Mouse (Mus musculus) gastrocnemius, adult 18-20 months (tissue): ENCODE measurements around the gene Ctdspl. TPM values are rescaled to one million over a fixed set of nuclear protein-coding genes. Genes with fewer than 3 reads are reported as not detected.
A peak's percentile ranks its signal among the peaks of the same experiment; 100 is the strongest.

Experiments used
- DNase-seq: peaks from one replicate; pipeline ENCODE4 v3.0.0; 2021; ENCODE audit warnings: low spot score
- total RNA-seq, 2 experiments: library from RNA; stranded (reverse); gene quantifications; 2 replicates each; pipeline ENCODE4 v1.2.3; 2021

Ctdspl gene
- total RNA-seq, 2 experiments from 2014 or later: 3.0 to 3.7 TPM

GRCm38 (mm10) chr9:118919672-118920186 lies 6.5 kb upstream of the Ctdspl start:
- no peak for DNase-seq

DNA sequence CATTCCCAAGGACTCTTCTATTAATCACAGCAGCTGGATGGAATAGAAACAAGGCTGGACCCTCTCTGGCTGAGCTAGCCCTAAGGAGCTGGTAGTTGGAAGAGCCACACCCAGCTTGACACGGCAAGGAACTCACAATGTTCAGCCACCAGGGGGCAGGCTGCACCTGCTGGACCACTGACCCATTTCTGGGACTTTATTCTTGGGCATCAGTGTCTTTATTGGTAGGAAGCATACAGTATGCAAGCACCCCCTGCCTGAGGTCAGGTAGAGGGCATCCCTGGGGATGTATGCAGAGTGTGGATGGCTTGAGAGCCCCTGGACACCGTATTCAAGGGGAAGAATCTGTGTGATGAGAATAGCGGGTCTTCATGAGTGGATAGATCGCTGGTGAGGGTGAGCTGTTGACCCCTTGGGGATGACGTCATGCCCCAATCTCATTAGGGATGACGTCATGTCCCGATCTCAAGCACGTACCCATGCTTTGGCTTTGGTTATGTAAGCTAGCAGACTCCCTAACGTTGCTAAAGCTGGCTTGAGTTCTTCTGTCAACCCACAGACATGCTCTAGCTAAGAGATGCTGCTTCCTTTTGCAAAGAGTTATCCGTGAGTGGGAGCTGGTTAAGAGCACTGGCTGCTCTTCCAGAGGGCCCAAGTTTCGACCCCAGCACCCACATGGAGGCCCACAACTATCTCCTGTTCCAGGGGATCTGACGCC lies 5.3 kb upstream of the Ctdspl start:
- peak; percentile 77 for DNase-seq

- DNase-seq: no peak
Observed at GRCm38 (mm10) chr9:118921926-118922325, 4.3 kb upstream of the Ctdspl start.

DNA sequence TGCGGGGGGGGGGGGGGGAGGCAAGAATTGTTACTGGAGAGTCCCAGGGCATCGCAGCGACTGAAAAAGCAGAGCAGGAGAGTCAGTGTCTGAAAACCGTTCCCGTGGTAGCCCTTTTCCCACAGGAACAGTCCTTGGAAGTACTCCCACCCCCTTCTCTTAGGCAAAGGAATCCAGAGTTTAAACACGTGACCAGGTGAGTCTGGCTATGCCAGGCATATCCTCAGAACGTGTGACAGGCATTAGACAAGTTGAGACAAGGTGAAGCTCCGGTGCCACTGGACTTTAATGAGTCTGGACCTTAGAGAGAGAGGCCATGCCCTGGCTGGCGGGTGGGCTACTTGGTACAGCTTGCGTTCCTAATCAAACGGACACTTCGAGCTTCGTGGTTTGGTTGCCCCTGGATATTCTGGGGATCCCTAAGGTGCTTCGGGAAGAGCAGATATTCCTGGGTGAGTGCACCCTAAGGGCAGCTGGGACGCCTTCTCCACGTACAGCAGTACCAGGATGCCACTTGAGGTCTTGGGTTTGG lies 1.6 kb upstream of the Ctdspl start:
- no peak for DNase-seq

- peak; percentile 93 for DNase-seq
Observed at GRCm38 (mm10) chr9:118925286-118926110, 755 bp upstream of the Ctdspl start.

- peak; percentile 23 for DNase-seq
Observed at GRCm38 (mm10) chr9:118926688-118927321, 552 bp downstream of the Ctdspl start.

DNA sequence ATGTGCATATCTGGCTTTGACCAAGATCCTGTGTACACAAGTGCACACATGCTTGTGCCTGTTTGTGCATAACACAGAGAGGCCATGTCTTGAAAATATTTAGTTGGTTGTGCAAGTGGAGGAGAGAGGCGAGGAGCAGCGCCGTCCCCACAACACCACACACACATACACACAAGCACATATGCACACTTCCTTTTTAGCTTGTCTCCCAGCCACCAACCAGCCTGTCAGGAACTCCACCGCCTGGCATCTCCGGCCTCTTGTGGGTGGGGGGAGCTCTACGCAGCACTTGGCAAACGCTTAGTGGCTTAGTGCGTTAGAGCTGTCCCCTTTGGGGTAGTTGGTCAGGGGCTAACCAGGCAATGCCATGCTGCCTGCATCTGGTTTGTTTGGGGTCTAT lies 1.2 kb downstream of the Ctdspl start:
- no peak for DNase-seq

- no peak for DNase-seq
Observed at GRCm38 (mm10) chr9:118928007-118928406, 1.8 kb downstream of the Ctdspl start.

DNA sequence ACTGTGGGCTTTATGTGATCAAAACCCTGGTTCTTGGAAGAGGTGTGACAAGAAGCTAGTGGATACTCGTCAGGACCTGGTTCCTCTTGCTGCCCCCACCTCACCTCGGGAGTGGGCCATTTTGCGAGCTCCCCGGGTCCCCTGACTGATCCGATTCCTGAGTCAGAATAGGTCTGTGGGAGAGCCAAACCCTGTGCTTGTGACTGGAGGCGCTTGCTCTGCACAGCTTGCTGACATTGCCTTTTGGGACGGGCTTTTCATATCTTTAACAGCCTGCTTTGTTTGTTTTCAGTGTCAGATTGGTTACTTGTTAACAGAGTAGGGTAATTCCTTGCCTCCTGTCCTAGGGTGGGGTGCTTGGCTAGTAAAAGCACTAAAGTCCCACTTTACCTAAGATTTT lies 2.4 kb downstream of the Ctdspl start:
- DNase-seq: no peak

- no peak for DNase-seq
Observed at GRCm38 (mm10) chr9:118930611-118931010, 4.4 kb downstream of the Ctdspl start.

DNA sequence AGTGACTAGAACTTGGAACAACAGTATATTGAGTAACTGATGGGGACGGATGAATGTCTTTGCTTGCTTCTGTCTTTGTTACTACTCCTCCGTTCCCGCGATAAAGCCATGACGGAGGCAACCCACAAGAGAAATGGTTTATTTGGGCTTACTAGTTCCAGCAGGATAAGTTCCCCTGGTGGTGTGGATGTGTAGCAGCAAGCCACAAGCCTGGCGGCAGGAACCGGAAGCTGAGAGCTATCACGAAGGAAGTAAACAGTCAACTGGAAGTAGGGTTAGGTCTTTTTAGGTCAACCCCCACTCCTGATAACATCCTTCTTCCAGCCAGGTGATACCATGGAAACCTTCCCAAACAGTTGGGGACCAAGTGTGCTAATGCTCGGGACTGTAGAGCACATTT lies 7.5 kb downstream of the Ctdspl start:
- DNase-seq: no peak

DNA sequence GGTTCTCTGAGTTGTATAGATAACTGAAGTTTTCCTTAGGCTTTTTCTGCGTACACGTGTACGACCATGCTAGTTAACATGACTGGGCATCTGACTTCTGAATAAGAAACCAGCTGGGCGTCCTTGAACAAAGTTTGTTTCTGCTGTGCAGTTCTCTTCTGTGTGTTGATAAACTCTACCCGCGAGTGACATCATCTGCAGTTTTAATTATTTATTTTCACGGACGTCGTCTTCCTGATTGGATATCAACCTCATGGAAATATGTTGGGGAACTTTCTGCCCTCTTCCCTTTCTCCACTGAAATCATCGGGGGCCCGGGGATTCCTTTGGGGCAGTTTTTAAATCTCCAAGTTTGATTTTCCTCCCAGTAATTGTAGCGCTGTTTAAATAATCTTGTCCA lies 8.1 kb downstream of the Ctdspl start:
- no peak for DNase-seq

DNA sequence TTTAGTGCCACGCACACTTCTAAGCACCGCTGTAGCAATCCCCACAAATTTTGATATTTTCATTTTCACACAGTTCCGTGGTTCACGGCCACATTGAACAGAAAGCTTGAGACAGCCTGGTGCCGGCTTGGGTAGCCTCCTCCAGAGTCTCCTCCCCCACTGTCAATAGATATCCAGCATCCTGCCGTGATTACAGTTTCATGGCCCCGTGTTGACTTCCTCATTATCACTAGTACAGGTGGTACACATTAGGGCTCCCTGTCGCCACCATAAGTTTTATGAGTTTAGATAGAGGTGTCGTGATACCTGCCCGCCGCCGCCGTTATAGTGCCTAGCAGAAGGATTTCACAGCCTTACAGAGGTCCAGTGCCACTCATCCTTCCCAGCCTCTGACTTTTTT lies 8.8 kb downstream of the Ctdspl start:
- DNase-seq: no peak

DNA sequence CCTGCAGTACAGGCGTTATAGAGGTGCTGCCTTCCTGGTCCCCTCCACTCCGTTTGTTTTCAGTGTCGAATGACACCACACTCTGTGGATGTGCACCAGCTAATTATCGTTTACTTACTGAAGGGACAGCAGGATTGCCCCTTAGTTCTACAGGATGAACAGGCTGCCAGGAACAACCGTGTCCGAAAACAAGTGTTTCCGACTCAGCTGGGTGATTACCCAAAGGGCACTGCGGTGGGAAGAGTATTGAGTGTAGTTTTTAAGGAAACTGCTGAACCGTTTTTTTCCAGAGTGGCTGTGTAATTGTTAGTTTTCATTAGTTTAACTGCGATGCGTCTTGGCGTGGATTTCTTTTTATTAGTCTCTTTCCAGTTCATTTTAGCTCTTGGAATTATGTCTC lies 9.8 kb downstream of the Ctdspl start:
- DNase-seq: no peak

GRCm38 (mm10) chr9:118937515-118937914 lies 11.3 kb downstream of the Ctdspl start:
- DNase-seq: peak; percentile 44

GRCm38 (mm10) chr9:118939410-118939809 lies 13.2 kb downstream of the Ctdspl start:
- no peak for DNase-seq

GRCm38 (mm10) chr9:118939831-118940230 lies 13.6 kb downstream of the Ctdspl start:
- no peak for DNase-seq

DNA sequence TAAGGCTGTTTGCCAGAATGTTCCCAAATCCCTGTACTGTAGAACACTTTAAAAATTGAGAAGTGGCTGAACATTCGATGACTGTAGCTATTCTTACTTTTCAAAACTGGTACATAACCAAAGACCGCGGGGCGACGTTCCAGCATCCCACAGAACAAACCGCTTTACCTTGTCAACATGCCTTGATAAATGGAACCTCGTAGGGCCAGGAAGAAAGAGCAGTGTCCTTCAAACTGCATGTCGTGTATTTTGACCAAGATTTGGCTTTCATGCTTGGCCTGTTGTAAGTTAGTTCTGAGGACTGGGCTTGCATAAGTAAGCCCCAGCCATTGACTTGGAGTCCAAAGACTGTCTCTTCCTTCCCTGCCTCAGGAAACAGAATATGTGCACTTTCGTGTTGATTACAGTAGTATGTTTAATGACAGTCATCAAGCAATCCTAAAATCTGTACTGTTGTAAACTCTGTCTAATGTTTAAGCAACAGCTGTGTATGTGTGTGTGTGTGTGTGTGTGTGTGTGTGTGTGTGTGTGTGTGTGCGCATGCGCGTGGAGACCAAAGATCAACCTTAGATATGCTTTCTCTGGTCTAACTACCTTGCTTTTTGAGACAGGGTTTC lies 14.4 kb downstream of the Ctdspl start:
- no peak for DNase-seq

DNA sequence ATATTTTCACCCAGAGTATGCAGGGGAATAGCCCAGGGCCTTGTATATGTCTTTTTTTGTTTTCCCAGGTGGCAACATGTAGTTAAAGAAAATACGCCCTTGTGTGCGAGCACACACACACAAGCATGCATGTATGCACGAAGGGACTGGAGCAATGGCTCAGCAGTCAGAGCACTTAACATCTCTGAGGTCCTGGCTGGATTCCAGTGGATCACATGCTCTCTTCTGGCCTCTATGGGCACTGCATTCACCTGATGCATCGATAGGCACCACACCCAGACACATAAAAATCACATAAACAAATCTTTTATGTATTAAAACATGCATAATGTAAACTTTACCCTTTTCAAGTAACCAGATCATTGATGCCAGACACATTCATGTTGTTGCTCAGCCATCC lies 15.8 kb downstream of the Ctdspl start:
- DNase-seq: no peak

DNA sequence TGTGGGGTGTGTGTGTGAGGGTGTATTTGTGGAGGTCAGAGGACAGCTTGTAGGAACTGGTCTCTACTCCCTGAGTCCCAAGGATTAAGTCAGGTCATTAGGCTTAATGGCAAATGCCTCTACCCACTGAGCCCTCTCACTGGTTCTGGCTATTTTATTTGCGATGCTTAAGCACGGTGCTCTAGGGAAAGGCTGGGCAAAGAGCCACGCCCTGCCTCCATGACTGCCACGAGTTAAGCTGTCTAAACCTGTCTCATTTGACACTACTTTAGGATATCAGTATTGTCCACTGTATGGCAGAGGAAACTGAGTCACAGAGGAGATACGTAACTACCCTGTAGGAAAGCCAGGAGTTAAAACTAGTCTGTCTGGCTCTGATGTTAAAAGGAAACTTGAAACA lies 17.7 kb downstream of the Ctdspl start:
- no peak for DNase-seq

GRCm38 (mm10) chr9:118944388-118944787 lies 18.1 kb downstream of the Ctdspl start:
- no peak for DNase-seq

- DNase-seq: no peak
Observed at GRCm38 (mm10) chr9:118948486-118948885, 22.2 kb downstream of the Ctdspl start.
